Mouse (Mus musculus) CH12.LX (cell line): ENCODE results near the gene Abcc3. TPM values are rescaled to one million over a fixed set of nuclear protein-coding genes. Genes with fewer than 3 reads are reported as not detected.

Experiments
- DNase-seq: peaks from one replicate; pipeline ENCODE4 v3.0.0-alpha.2; 2013; ENCODE audit errors: extremely low read depth
- H3K27ac ChIP-seq: 2 replicates; pipeline ENCODE4 v1.5.1; 2012; ENCODE audit warnings: low read depth, mild to moderate bottlenecking, control low read depth, moderate library complexity; ENCODE audit not compliant: insufficient read depth
- H3K27me3 ChIP-seq: replicated peaks from 2 replicates; pipeline ENCODE3; 2012; ENCODE audit warnings: inconsistent platforms
- H3K36me3 ChIP-seq, 2 experiments: replicated peaks in 1 of 2; 2 replicates each; pipeline versions ENCODE3 to v1.6.1; 2012; ENCODE audit warnings: inconsistent platforms in 1 of 2, low read length in 1 of 2, mild to moderate bottlenecking in 1 of 2, mixed read lengths in 1 of 2, moderate library complexity in 1 of 2; ENCODE audit not compliant: control insufficient read depth in 1 of 2, insufficient read depth in 1 of 2
- H3K4me1 ChIP-seq, 2 experiments: 2 replicates each; pipeline ENCODE4 v1.6.1; 2012; ENCODE audit warnings: inconsistent platforms in 1 of 2, moderate library complexity in 1 of 2; ENCODE audit not compliant: insufficient read depth in 2 of 2, control insufficient read depth in 1 of 2
- H3K4me2 ChIP-seq: 2 replicates; pipeline ENCODE4 v1.6.1; 2012; ENCODE audit warnings: low read depth, mild to moderate bottlenecking, control low read depth; ENCODE audit not compliant: poor library complexity, insufficient read depth, severe bottlenecking
- H3K4me3 ChIP-seq, 3 experiments: fragments of 150-350 bp in 1 of 3; sonication (generic) in 1 of 3; replicated peaks in 1 of 3; 2 replicates each; pipeline versions ENCODE3 to v1.5.1; 2011 to 2012; ENCODE audit warnings: low read depth in 2 of 3, low read length in 2 of 3, mild to moderate bottlenecking in 2 of 3, moderate library complexity in 2 of 3, control low read depth in 1 of 3, improper control_type of control experiment in 1 of 3, inconsistent platforms in 1 of 3, mixed read lengths in 1 of 3; ENCODE audit not compliant: poor library complexity in 1 of 3
- H3K79me2 ChIP-seq: replicated peaks from 2 replicates; pipeline ENCODE4 v1.6.1; 2012; ENCODE audit warnings: mild to moderate bottlenecking, moderate library complexity; ENCODE audit not compliant: control insufficient read depth, poor library complexity, insufficient read depth, severe bottlenecking; ENCODE audit errors: extremely low read depth
- H3K9ac ChIP-seq: 2 replicates; pipeline ENCODE4 v1.6.1; 2012; ENCODE audit warnings: low read depth, mild to moderate bottlenecking, control low read depth, moderate library complexity; ENCODE audit not compliant: insufficient read depth
- H3K9me3 ChIP-seq: replicated peaks from 2 replicates; pipeline ENCODE3; 2012; ENCODE audit warnings: low read length, inconsistent platforms, mixed read lengths
- CHD1 ChIP-seq: IDR thresholded peaks from 2 replicates; pipeline ENCODE4 v1.6.1; 2012; ENCODE audit warnings: low read depth, low read length, improper control_type of control experiment, inconsistent platforms
- CHD2 ChIP-seq: IDR thresholded peaks from 2 replicates; pipeline ENCODE4 v1.6.1; 2011; ENCODE audit warnings: low read length, improper control_type of control experiment
- CTCF ChIP-seq, 2 experiments: IDR thresholded peaks in 1 of 2; conservative IDR thresholded peaks in 1 of 2; 2 replicates each; pipeline ENCODE4 v1.5.1; 2011 to 2012; ENCODE audit warnings: low read depth in 2 of 2, low read length in 2 of 2, improper control_type of control experiment in 1 of 2, inconsistent platforms in 1 of 2, mild to moderate bottlenecking in 1 of 2, moderate library complexity in 1 of 2
- EP300 ChIP-seq: IDR thresholded peaks from 2 replicates; pipeline ENCODE4 v1.6.1; 2011; ENCODE audit warnings: low read length, improper control_type of control experiment
- GABPA ChIP-seq: IDR thresholded peaks from 2 replicates; pipeline ENCODE4 v1.6.1; 2012; ENCODE audit warnings: low read depth, low read length, improper control_type of control experiment, inconsistent platforms; ENCODE audit not compliant: insufficient replicate concordance
- KAT2A ChIP-seq: IDR thresholded peaks from 2 replicates; pipeline ENCODE4 v1.6.1; 2012; ENCODE audit warnings: low read length, improper control_type of control experiment, inconsistent platforms; ENCODE audit not compliant: insufficient replicate concordance
- MAZ ChIP-seq: IDR thresholded peaks from 2 replicates; pipeline ENCODE4 v1.6.1; 2012; ENCODE audit warnings: low read depth, mild to moderate bottlenecking, inconsistent platforms, low read length, improper control_type of control experiment, moderate library complexity
- MEF2A ChIP-seq: IDR thresholded peaks from 2 replicates; pipeline ENCODE4 v1.6.1; 2014; ENCODE audit warnings: low read depth, mild to moderate bottlenecking, inconsistent platforms, low read length, improper control_type of control experiment, borderline replicate concordance
- NELFE ChIP-seq: IDR thresholded peaks from 2 replicates; pipeline ENCODE4 v1.6.1; 2011; ENCODE audit warnings: low read depth, low read length, improper control_type of control experiment
- PAX5 ChIP-seq: IDR thresholded peaks from 2 replicates; pipeline ENCODE4 v1.6.1; 2012; ENCODE audit warnings: low read length, inconsistent platforms, mixed read lengths
- POLR2AphosphoS2 ChIP-seq: IDR thresholded peaks from 2 replicates; pipeline ENCODE4 v1.6.1; 2011; ENCODE audit warnings: low read depth, low read length, improper control_type of control experiment
- RAD21 ChIP-seq: IDR thresholded peaks from 2 replicates; pipeline ENCODE4 v1.6.1; 2011; ENCODE audit warnings: low read depth, mild to moderate bottlenecking, low read length, improper control_type of control experiment, moderate library complexity
- SIN3A ChIP-seq: IDR thresholded peaks from 2 replicates; pipeline ENCODE4 v1.6.1; 2012; ENCODE audit warnings: low read length, improper control_type of control experiment, inconsistent platforms
- TBP ChIP-seq: conservative IDR thresholded peaks from 2 replicates; pipeline ENCODE4 v1.6.1; 2011; ENCODE audit warnings: low read depth, low read length, improper control_type of control experiment
- ZNF384 ChIP-seq: IDR thresholded peaks from 2 replicates; pipeline ENCODE4 v1.6.1; 2012; ENCODE audit warnings: low read depth, low read length, improper control_type of control experiment, inconsistent platforms
- dilution Hi-C: fragments of 300-500 bp; cut with MboI; formaldehyde crosslinking; loops from 2 replicates; pipeline ENCODE4 v1.14.3; 2020; ENCODE audit warnings: low sequenced_read_pairs; ENCODE audit not compliant: extremely low pct_unique_long_range_greater_than_20kb, extremely low pct_ligation_motif_present
- in situ Hi-C: fragments of 300-500 bp; cut with MboI; formaldehyde crosslinking; loops from 3 replicates; pipeline ENCODE4 v1.14.3; 2019; ENCODE audit warnings: low sequenced_read_pairs, low pct_ligation_motif_present, low pct_unique_long_range_greater_than_20kb, mixed read lengths
- polyA plus RNA-seq: library from polyadenylated mRNA; unstranded; fragments of >175 nt; gene quantifications from 2 replicates; pipeline ENCODE4 v1.2.1, GENCODE M21; 2012; ENCODE audit warnings: low read depth; ENCODE audit not compliant: insufficient read length
- total RNA-seq, 2 experiments: library from RNA; depleted of rRNA; stranded (reverse); fragments of 300-350 nt in 1 of 2; fragments of >200 nt in 1 of 2; gene quantifications; 2 replicates each; pipeline ENCODE4 v1.2.3; 2012 to 2014

Gene Abcc3
- total and polyA plus RNA-seq, 3 experiments: 0.21 to 0.66 (median 0.40) TPM

DNA sequence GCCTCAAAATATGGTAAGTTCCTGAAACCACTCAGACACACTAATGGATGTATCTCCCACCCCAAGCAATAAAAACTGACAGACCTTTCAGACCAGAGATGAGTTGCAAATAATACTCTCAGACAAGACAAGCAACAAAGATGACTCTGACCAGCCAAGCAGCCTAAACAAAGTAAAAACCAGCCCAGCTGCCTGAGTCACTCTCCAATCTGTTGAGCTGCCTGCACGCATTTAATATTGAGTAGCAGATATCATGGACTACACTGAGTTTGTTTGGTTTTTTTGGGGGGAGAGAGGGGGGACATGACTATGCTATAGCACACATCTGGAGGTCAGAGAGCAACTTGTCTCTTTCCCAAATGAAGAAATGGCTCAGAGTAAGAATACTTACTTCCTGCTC lies 77.5 kb downstream of the Abcc3 start:
- dilution Hi-C loops: no loop called here

DNA sequence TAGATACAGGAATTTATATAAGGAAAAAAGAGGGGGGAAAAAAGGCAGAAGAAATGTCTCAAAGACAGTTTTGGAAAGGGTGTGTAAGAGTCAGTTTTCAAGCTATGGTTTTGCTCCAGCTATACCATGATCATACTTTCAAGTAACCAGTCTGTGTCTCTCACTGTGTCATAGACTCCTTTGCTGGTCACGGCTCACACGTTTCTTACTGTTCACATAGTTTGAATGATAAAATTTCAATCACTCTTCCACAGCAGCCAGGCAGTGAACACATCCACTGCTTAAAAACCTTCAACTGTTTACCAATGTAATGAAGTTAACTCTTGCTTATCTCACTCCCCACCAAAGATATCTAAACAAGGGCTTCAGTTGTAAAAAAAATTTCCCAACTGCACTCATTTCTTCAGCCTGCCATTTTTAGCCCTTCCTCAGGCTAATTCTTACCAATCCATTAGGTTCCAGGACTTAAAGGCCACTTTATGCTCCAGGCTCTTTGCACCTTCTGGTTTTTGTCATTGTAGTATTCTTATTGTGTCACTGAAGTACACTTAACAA lies 78.6 kb downstream of the Abcc3 start:
- Histone ChIP-seq H3K9me3 (no peaks in the 10 kb centered on the region), H3K4me2 (peak overlapping the region; percentile 37; the same call in 1 of the 2 replicates), H3K4me1 (peaks cover 13 to 84% of the 10 kb centered on the region in 2 experiments; a peak in 3 of 4 replicates), H3K36me3 (peaks cover 7 to 73% of the 10 kb centered on the region in 2 experiments), H3K9ac (no peak overlapping the region; the same call in 1 of the 2 replicates), H3K4me3 (no peak overlapping the region), H3K27ac (no peak overlapping the region), H3K27me3 (no peaks in the 10 kb centered on the region), H3K79me2 (peaks cover 99% of the 10 kb centered on the region)
- in situ Hi-C loops: no loop called here
- DNase-seq: no peak
- TF ChIP-seq CHD1 (0 out of 2 replicates have a peak, but pooled peaks have one; percentile 11), CTCF (conservative IDR thresholded peaks at IDR 0.05 in 1 of 2, IDR thresholded peaks at IDR 0.05 in 1 of 2; ENCODE audit: low read depth in 2 of 2, low read length in 2 of 2) (no peak)
- dilution Hi-C loops: no loop called here

More for the DNA sequence above, 77.5 kb downstream of the Abcc3 start:
- H3K9me3 ChIP-seq: no peaks in the 10 kb centered on the region
- H3K27me3 ChIP-seq: no peaks in the 10 kb centered on the region
- peaks cover 13 to 93% of the 10 kb centered on the region in 2 experiments; a peak in 3 of 4 replicates for H3K4me1 ChIP-seq
- peak overlapping the region; percentile 5 for H3K4me2 ChIP-seq
- H3K79me2 ChIP-seq: peaks cover 100% of the 10 kb centered on the region
- no peak overlapping the region for H3K9ac ChIP-seq
- in situ Hi-C loops: no loop called here
- no peak for DNase-seq
- TF ChIP-seq RAD21: no peak
- TF ChIP-seq KAT2A: no peak
- no peak for TF ChIP-seq MEF2A
- TF ChIP-seq POLR2AphosphoS2: 0 out of 2 replicates have a peak, but pooled peaks have one; percentile 0
- no peak overlapping the region for H3K4me3 ChIP-seq
- H3K27ac ChIP-seq: no peak overlapping the region
- peaks cover 4 to 77% of the 10 kb centered on the region in 2 experiments for H3K36me3 ChIP-seq

DNA sequence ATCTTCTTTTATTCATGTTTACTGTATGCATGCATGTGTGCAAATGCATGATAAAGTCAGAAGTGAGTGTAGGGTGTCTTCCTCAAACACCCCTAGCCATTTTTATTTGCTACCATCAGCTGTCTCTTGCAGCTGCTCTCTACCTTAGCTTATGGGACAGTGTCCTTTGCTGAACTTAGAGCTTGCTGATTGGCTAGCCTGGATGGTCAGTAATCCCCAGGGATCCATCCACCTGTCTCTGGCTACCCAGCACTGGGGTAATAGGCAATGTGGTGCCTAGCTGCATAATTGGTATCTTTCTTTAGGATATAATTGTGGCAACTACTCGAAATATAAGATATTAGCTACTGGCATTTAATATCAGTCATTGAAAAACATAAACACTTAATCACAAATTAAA lies 80.1 kb downstream of the Abcc3 start:
- Histone ChIP-seq H3K9me3 (no peaks in the 10 kb centered on the region), H3K36me3 (peaks cover 9 to 79% of the 10 kb centered on the region in 2 experiments), H3K79me2 (peaks cover 96% of the 10 kb centered on the region), H3K9ac (no peak overlapping the region)
- TF ChIP-seq PAX5: no peak
- TF ChIP-seq RAD21: no peak
- no peak for TF ChIP-seq ZNF384
- no peak for TF ChIP-seq KAT2A
- no peak for TF ChIP-seq SIN3A
- TF ChIP-seq CHD2: no peak
- no peak for TF ChIP-seq EP300
- no peak for TF ChIP-seq TBP
- TF ChIP-seq NELFE: no peak
- TF ChIP-seq MAZ: no peak
- no peak for TF ChIP-seq GABPA
- TF ChIP-seq, all 38 proteins: peak for 0
- dilution Hi-C loops (no loop called here), in situ Hi-C loops (no loop called here)
- no peaks in the 10 kb centered on the region for H3K27me3 ChIP-seq
- H3K4me3 ChIP-seq: no peak overlapping the region
- peaks cover 11 to 70% of the 10 kb centered on the region in 2 experiments; a peak in 3 of 4 replicates for H3K4me1 ChIP-seq
- no peak overlapping the region for H3K4me2 ChIP-seq
- H3K27ac ChIP-seq: no peak overlapping the region
- no peak for DNase-seq
